Mouse (Mus musculus) R1 (cell line): ENCODE data around the gene Klf4.

Experiments
- DNase-seq: peaks from one replicate; pipeline ENCODE4 v3.0.0-alpha.2; 2018; ENCODE audit warnings: low read depth, low spot score

Gene Klf4

DNA sequence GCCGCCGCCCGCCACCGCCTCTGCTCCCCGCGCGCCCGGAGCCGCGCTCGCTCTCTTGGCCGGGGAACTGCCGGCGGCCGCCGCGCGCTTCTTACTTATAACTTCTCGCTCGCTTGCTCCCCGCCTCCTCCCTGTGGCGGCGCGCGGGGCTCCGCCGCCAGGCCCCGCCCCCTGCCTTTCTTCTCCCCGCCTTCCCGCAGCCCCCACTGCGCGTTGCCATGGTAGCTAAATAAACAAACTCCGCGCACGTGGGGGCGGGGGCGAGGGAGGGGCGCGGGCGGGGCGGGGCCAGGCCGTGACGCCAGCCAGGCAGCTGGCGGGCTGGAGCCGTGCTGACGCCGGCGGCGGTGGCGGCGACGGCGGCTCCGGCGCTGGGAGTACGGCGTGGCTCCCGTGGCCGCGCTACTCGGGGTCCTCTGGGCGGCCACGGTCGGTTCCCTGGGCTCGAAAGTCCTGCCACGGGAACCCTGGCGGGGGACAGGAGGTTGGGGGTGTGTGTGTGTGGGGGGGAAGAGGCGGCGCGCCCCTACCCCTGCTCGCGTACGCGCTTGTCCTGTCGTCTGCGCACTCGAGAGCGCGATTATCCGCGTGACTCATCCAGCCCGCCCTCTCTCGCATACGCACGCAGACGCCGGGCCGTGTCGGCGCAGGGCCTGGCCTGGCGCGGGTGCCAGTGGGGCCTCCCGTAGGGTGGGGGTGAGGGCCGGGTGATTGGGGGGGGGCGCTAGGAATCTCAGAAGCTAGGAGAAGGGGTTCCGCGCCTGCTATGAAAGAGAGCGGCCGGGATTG, at the start of gene Klf4:
TSS of gene Klf4 (minus strand) at position 60 of the 789 bp plus-strand sequence.
- peak; percentile 91 for DNase-seq

DNA sequence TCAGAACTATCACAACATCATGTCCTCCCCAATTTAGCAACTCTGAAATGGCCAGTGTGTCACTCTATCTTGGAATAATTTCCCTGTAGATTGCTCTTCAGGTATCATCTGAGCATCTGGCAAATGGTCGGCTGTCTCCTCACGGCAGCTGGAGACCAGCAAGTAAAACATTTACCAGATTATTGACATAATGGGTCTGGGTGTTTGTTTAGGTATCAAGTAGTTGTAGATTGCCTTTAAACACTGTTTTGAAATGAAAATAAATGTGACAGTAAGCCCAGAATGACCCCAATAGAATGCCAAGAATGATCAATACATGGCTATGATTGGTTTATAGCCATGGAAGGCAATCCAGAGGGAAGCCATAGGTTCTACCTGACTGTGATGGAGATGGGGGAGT, 39.2 kb upstream of the Klf4 start:
- DNase-seq: no peak

GRCm38 (mm10) chr4:55567986-55568385, 35.7 kb upstream of the Klf4 start:
- DNase-seq: no peak

GRCm38 (mm10) chr4:55567575-55567974, 35.3 kb upstream of the Klf4 start:
- DNase-seq: peak; percentile 15

DNA sequence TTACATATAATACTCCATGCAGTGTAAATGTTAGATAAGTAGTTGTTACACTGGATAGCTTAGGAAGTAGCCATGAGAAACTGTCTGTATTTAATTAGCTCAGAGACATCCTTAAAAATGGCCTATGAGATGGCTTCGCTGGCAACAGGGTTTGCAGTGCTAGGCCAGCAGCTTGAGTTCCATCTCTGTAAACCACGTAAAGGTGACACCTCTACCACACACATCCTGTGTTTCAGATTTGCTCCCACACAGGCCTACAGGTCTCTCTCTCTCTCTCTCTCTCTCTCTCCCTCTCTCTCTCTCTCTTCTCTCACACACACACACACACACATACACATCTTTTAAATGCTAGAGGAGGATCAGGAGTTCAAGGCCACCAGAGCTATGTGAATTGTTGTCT, 32.1 kb upstream of the Klf4 start:
- no peak for DNase-seq

- DNase-seq: no peak
Measured at GRCm38 (mm10) chr4:55563050-55563449, 30.8 kb upstream of the Klf4 start.

DNA sequence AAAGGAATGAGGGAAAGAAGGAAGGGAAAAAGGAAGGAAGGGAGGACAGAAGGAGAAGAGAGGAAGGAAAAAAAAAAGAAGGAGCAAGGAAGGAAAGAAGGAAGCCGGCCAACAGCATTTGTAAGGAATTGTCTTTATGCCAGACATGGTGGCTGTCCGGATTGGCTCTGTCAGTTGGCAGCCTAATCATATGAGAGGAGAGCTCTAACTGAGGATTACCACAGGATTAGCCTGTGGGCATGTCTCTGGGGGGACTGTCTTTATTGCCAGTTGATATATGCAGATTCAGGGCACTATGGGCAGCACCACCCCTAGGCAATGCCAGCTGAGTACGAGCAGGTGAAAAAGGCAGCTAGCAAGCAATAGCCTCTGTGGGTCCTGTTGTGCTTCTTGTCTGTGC, 29.8 kb upstream of the Klf4 start:
- no peak for DNase-seq

DNA sequence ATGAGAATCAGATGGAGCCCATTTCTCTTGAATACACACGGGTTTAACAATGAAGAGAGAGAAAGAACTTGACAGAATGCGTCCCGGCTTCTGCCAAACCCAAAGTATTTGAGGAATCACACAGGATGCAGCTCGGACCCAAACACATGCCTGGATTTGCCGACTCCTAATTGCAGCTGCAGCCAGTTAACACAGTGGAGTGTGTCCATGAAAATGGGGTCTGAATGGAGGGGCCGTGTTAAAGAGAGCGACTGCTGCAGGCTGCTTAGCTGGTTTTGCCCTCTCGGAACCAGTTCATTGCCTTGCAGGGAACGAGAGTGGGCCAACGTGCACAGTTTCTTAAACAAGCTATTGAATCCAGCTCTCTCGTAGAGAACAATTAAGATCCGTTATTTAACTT, 14.6 kb upstream of the Klf4 start:
- DNase-seq: no peak

GRCm38 (mm10) chr4:55542753-55543152, 10.5 kb upstream of the Klf4 start:
- no peak for DNase-seq

DNA sequence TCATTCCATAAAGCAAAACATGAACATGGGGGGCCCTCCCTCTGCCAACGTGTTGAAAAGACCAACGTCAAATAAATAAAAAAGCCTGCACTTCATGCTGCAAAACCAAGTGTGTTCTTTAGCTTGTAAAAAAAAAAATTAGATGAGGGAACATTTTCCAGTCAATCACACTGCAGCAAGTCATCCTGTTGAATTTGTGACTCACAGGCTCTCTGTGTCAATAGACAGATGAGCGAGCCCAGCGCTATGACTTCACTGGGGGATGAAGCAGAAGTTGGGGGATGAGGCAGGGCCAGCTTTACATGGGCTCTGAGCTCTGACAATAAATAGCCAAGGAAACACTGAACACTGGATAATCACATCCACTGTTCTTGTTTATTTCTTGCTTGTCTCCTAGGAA, 9.4 kb upstream of the Klf4 start:
- no peak for DNase-seq

- DNase-seq: no peak
Measured at GRCm38 (mm10) chr4:55541221-55541620, 9.0 kb upstream of the Klf4 start.

DNA sequence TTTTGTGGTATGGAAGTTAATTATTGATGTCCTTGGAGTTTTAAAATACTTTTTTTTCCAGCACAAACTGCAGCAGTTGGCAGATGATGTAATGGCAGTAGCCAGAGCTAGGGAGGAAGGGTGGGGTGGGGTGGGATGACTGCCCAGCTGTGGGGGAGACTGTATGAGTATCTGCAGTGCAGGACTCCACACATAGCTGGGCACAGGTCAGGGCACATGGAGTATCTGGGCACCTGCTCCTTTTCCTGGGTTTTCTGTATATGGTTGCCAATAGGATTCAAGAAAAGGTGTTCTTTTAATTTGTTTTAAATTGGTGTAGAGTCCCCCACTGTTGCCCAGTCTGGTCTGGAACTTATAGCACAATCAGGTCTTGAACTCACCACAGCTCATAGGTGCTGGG, 2.7 kb upstream of the Klf4 start:
- no peak for DNase-seq

DNA sequence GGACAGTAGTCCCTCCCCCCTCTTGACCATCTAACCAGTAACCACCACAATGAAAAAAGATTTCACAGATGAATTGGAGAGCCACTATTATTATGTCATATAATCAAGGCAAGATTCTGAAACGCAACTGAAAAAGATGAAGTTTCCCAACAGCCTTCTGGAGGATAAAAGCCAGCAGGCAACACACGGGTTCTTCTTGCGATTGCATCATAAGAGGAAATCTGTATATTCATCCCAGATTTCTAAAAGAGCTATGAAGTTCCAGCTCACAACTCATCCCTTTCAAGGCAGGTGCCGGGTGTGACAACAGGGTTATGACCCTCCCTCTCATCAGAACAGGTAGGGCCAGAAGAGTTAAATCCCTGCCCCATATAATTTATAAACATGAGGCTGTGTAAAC, 2.2 kb upstream of the Klf4 start:
- DNase-seq: no peak

GRCm38 (mm10) chr4:55533803-55534254, 1.6 kb upstream of the Klf4 start:
- peak; percentile 37 for DNase-seq

- no peak for DNase-seq
Measured at GRCm38 (mm10) chr4:55533196-55533802, 1.0 kb upstream of the Klf4 start.

GRCm38 (mm10) chr4:55531856-55532406, 335 bp downstream of the Klf4 start:
- DNase-seq: no peak

DNA sequence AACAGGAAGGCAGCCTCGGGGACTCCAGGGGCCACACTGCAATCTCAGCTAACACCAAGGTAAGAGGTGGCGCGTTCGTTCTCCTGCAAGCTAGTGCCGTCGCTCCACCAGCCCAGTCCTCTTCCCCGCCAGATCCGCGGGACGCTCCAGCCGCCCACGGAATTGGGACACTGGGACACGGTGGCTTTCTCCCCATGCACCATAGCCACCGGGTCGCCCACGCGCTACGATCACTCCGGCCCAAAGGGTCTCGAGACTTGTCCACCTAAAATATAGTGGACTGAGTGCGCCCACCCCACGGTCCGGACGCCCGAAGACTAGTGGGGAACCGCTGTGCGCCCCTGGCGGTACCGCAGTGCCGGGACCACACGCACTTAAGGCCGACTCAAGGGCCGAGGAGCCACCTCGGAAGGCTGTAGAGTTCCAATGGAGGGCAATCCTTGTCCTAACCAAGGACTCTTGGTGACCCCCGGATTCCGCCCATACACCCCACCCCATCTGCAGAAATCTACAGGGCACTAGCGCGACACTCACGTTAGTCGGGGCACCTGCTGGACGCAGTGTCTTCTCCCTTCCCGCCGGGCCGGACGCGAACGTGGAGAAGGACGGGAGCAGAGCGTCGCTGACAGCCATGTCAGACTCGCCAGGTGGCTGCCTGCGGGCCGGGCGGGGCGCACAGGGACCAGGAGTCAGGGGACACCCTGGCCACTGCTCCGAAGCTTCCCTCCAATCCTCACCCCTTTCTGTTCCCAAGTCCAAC, 990 bp downstream of the Klf4 start:
- DNase-seq: peak; percentile 52

GRCm38 (mm10) chr4:55530731-55531095, 1.6 kb downstream of the Klf4 start:
- no peak for DNase-seq

DNA sequence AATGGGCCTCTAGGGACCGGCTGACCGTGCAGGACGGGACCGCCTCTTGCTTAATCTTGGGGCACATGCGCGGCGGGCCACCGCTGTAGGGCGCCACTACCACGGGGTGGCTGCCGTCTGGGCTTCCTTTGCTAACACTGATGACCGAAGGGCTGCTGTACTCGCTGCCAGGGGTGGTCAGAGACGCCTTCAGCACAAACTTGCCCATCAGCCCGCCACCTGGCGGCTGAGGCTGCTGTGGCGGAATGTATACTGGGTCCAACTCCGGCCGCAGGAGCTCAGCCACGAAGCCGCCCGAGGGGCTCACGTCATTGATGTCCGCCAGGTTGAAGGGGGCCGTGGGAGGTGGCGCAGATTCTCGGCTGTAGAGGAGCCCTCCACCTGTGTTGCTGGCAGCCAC, 2.0 kb downstream of the Klf4 start:
- peak; percentile 65 for DNase-seq

DNA sequence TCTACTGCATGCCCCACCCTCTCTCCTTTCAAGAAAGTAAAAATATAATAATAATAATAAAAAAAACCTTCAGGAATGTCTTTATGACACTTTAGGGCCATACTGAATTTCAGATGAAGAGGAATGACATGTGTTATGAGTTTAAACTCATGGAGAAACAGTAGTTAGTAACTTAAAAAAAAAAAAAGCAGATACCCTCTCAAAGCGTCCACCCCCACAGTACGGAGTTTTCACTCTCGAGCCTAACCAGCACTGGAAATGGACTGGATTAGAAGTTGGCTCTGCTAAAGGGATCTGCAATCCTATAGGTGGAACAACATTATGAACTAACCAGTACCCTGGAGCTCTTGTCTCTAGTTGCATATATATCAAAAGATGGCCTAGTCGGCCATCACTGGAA, 3.9 kb downstream of the Klf4 start:
- no peak for DNase-seq

GRCm38 (mm10) chr4:55527931-55528330, 4.3 kb downstream of the Klf4 start:
- no peak for DNase-seq
